Mouse (Mus musculus) left cerebral cortex, adult 18-20 months (tissue): ENCODE results near the gene Disp1. TPM values are rescaled to one million over a fixed set of nuclear protein-coding genes. Genes with fewer than 3 reads are reported as not detected.

Source experiments
- DNase-seq, 2 experiments: peaks; one replicate each; pipeline ENCODE4 v3.0.0; 2021 to 2022; ENCODE audit warnings: low spot score in 2 of 2, mixed read lengths in 1 of 2
- total RNA-seq, 2 experiments: library from RNA; stranded (reverse); gene quantifications; 2 replicates each; pipeline ENCODE4 v1.2.3; 2021

The Disp1 gene
- total RNA-seq, 2 experiments from 2014 or later: 5.7 to 6.6 TPM

DNA sequence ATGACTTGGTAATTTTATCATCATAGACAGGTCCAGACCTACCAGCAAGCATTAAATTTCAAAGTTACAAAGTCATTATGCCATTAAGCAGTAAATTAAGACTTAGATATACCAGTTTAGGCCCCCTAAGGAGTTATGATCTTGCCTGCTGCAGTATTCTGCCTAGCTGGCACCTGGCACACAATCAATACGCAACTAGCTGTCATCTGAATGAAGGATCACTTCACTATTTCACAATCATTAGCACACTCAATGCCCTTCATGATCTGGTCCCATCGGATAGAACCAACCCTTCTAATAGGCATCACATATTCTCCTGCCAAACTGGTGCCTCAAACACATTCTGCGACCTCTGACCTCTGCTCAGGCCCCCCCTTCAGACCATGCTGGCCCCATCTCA is 14.2 kb downstream of the Disp1 start:
- DNase-seq: no peak

- no peak for DNase-seq
Observed at GRCm38 (mm10) chr1:183200926-183201325, 20.4 kb downstream of the Disp1 start.

GRCm38 (mm10) chr1:183194763-183195162 is 26.6 kb downstream of the Disp1 start:
- no peak for DNase-seq

DNA sequence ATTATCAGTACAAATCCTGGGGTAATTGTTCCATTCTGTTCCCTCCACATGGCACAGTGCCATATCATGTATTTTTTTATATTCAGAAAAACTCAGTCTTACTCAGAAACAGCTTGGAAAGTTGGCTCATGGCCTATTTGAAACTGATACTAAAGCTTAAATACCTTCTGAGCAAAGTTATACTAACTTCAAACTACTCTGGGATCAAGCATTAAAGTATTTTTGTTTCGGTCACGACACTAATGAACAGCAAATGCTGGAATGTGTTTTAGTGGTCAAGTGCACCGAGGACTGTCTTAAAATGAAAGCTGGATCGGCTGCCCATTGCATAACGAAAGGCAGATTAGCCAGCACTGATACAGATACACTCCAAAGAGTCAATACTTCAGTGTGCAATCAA is 27.2 kb downstream of the Disp1 start:
- DNase-seq: no peak

- DNase-seq: no peak
Observed at GRCm38 (mm10) chr1:183191398-183191797, 29.9 kb downstream of the Disp1 start.

- DNase-seq: no peak
Observed at GRCm38 (mm10) chr1:183190456-183190855, 30.9 kb downstream of the Disp1 start.

DNA sequence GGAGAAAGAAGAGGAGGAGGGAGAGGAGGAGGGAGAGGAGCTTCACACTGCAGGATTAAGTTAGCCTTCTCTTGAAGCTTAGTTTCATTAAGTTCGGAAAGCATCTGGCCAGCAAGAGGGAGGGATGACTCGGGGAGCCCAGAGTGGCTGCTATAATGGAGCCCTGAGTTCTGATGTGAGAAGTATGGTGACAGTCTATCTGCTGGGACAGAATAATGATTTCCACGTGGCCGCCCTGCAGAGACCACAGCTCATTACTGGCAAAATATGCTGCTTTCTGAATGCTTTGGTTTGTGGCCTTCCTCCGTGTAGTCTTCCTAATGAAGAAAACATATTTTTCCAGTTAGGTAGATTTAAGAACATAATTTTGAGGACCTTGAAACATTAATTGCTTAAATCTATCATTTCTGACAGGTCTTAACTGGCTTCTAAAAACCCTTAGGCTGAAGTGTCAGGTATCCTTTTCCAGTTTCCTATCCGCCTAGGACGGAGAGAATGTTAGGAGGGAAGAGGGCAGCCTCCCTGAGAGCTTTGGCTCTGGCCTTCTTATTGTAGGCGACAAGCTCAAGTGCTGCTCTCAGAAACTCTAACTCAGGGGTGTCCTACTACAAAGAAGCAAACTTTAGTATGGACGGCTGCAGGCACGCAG is 32.2 kb downstream of the Disp1 start:
- no peak for DNase-seq

GRCm38 (mm10) chr1:183188115-183189013 is 33.0 kb downstream of the Disp1 start:
- no peak for DNase-seq

- DNase-seq: no peak
Observed at GRCm38 (mm10) chr1:183185560-183185959, 35.8 kb downstream of the Disp1 start.

DNA sequence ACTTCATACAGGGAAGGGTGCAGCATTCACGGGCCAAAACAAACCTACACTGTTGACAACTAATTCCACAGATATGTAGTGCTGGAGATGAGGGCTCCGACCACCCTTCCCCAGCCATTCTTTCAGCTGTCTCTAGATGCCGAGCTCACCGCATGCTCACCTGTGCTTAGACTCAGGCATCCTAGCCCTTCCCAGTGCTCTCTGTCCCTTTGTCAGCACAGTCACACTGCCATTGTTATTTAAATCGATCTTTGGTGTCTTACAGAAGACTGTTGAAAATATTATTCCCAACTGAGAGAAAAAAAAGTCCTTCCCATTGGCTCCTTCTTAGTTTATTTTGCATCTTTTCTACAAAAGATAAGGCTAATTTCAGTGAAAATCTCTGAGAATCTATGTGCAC is 36.6 kb downstream of the Disp1 start:
- no peak for DNase-seq

DNA sequence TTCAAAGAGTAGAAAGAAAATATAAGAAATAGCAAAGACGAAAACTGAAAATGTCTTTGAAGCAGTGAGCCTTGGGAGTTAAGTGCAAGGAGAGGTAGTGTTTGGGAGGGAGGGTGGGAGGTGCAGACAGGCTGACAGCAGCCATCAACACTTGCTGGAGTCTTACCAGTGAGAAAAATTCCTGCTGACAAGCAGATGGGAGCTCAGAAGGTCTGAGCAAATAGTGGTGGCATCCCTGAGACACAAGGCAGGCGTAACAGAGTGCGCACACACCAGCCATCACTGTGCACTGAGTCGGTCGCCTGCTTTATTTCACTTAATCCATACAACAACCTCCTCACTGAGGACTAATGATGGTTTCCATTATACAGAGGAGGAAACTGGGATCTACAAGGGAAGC is 37.8 kb downstream of the Disp1 start:
- peak in 1 of 2 experiments; percentile 23 for DNase-seq

GRCm38 (mm10) chr1:183182641-183183414 is 38.5 kb downstream of the Disp1 start:
- DNase-seq: no peak

- no peak for DNase-seq
Observed at GRCm38 (mm10) chr1:183181030-183181395, 40.3 kb downstream of the Disp1 start.

GRCm38 (mm10) chr1:183180301-183181029 is 40.9 kb downstream of the Disp1 start:
- no peak for DNase-seq

GRCm38 (mm10) chr1:183179316-183179715 is 42.0 kb downstream of the Disp1 start:
- DNase-seq: no peak

DNA sequence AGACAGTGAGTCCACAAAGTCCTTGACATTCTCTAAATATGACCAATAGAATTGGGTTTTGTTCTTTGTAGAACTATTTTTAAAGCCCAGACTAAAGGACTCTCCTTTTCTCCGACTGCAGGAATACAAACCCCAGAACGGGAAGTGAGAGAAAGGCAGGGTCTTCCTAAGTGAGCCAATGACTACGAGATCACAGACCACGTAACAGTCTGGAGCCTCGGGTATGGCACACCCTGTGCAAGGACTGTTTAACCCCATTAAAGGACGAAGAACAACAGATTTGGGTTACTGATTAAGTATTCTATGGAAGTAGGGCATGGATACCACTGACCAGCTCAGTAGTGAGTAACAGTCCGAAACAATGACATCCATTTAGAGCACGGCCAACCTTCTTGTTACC is 46.1 kb downstream of the Disp1 start:
- no peak for DNase-seq

DNA sequence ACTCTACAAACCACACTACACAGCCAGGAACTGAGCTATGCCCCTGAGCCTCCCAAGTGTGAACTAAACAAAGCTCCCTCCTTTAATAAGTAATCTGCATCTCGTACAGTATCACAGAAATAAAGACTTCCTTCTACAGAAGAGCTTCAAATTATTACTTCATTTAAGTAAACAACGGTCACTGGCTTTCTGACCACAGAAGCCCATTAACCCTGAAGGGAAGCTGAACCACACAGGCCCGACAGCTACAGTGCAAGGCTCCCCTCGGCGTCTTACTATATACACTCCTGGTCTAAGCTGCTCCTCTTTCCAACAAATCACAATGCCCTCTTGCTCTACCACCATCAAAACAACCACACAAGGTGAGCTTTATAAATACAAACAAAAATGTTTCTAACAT is 50.2 kb downstream of the Disp1 start:
- no peak for DNase-seq

DNA sequence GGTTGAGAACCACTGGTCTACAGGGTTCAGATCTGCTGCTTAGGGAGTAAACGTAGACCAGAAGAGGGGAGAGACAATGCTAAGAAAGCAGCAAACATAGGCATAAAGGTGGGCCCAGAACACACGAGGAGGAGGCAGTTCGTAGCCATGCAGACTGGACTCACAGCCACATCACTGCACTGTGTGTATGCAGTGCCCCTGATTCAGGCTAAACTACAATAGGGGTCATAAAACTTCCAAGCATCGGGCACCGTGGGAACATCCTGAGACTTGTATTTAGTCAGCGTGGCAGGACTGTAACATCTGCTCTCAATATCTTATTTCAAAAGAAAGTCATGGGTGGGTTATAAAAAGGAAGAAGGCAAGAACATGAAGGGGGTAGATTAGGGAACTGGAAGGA is 52.9 kb downstream of the Disp1 start:
- no peak for DNase-seq

- no peak for DNase-seq
Observed at GRCm38 (mm10) chr1:183167776-183168175, 53.5 kb downstream of the Disp1 start.

DNA sequence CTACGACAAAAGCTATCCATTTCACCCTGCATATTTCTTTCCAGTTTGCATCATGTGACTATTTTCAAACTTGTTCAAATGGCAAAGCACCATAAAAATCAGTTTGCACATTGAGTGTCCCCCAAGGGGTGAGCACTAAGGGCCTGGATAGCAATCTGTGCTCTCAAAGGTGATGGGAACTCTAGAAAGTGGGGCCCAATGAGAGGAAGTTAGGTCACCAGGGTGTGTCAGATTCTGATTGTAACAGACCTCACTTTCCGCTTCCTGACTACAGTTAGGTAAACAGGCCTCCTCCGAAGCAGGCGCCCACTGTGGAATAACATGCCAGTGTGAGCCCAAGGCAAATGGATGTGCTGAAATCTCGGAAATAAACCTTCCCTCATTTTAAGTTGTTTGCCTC is 54.6 kb downstream of the Disp1 start:
- DNase-seq: no peak

DNA sequence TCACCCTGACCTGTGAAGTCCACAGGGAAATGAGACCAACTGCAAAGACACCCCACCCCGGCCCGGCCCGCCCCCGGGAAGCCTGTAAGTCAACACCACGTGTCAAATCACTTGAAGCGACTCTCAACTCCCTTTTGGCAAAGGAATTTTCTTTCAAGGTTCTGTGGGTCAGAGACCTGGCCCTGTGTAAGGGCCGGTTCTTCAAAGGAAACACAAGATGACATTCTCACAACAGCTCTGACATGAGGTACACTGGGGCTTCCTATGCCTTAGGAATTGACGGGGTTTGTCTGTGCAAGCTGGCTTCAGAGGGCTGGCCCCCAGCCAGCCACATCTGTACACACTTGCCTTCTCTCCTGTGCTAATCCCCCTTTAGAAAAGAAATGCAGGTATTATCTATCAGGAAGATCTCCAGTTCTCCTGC is 56.7 kb downstream of the Disp1 start:
- DNase-seq: no peak
